Mouse (Mus musculus) lung, adult 2 months (tissue): ENCODE measurements around the gene Tmtc4.

Experiments
- CTCF ChIP-seq: fragments of 200-500 bp; IDR thresholded peaks from 2 replicates; pipeline ENCODE4 v1.5.1; 2011; ENCODE audit warnings: mild to moderate bottlenecking, low read length, control low read depth; ENCODE audit not compliant: insufficient read depth
- POLR2A ChIP-seq: fragments of 200-500 bp; IDR thresholded peaks from 2 replicates; pipeline ENCODE4 v1.6.1; 2011; ENCODE audit warnings: low read depth, mild to moderate bottlenecking, control low read depth, low read length, borderline replicate concordance; ENCODE audit errors: extremely low read depth

DNA sequence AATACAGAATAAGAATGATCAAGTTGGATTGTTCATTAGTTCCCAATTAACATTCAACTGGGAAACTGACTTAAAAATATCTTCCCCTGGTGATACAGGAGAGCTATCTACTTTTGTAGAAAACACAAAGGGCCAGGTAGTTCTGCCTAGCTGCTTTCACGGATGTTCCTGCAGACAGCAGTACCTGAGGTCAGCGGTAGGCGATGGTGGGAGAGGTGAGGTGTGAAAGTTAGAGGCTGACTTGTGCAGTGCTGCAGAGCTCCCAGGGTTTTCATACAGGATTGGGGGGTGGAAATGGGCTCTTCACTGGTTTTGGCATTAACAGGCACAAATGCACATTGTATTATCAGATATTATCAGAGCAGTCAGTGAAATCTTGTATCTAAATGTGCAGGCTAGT is 106.0 kb downstream of the Tmtc4 start:
- no peak for TF ChIP-seq POLR2A
- no peak for TF ChIP-seq CTCF
